In genomic region chr5:116018784-116019183, GRCm38 (mm10) we compare ENCODE assay signal across 10 mouse cellular contexts. TPM values are rescaled to one million over a fixed set of nuclear protein-coding genes. Genes with fewer than 3 reads are reported as not detected.
DNase-seq lines count a peak whose midpoint lies in the region; ATAC-seq and TF ChIP-seq lines count a peak whose summit lies in the region.
"Had no signal": no experiment of that assay in that cellular context is flagged by ENCODE, and none has a peak within 500 bp of the region (broad histone marks: within the 10 kb centered on the region; RNA-seq: fewer than 3 reads in every experiment).

No protein-coding gene starts in this region.

- no peaks in the 10 kb centered on the region for H3K9me3 ChIP-seq in lung, embryonic 14.5 days (ENCODE audit: low read depth, low read length)
- H3K9me3 ChIP-seq in intestine, embryonic 15.5 days: no peaks in the 10 kb centered on the region
- H3K9me3 ChIP-seq: embryonic facial prominence, embryonic 15.5 days had no signal

- no peaks in the 10 kb centered on the region for H3K4me1 ChIP-seq in lung, embryonic 14.5 days (ENCODE audit: insufficient read depth)
- H3K4me1 ChIP-seq in intestine, embryonic 15.5 days (replicated peaks): peaks cover 24% of the 10 kb centered on the region

- DNase-seq in lung, embryonic 14.5 days: no peak
- DNase-seq in lung, postnatal 14 days: no peak
- peak; percentile 80 for DNase-seq in kidney, postnatal 14 days
- DNase-seq in lung, postnatal 4 days: peak; percentile 42 to 48
- DNase-seq in right cerebral cortex, postnatal 14 days: no peak
- DNase-seq in layer of hippocampus, postnatal 36 days: no peak
- DNase-seq: cerebellum, adult 18-20 months; gastrocnemius, postnatal 10 days had no signal

- no peak for ATAC-seq in lung, embryonic 14.5 days (ENCODE audit: insufficient read depth)
- ATAC-seq in intestine, embryonic 15.5 days: 0 out of 2 replicates have a peak, but pooled peaks have one; percentile 31

- no peaks in the 10 kb centered on the region for H3K27me3 ChIP-seq in lung, embryonic 14.5 days (ENCODE audit: insufficient read depth, low read length)
- no peaks in the 10 kb centered on the region for H3K27me3 ChIP-seq in intestine, embryonic 15.5 days (replicated peaks)
- H3K27me3 ChIP-seq: embryonic facial prominence, embryonic 15.5 days had no signal

- WGBS in lung, embryonic 14.5 days: 70% methylated on average over 6 of the region's 6 CpGs
- 68% methylated on average over 6 of the region's 6 CpGs for WGBS in intestine, embryonic 15.5 days

- 0 out of 2 replicates have a peak, but pooled peaks have one; percentile 11 for TF ChIP-seq CTCF in lung, embryonic 14.5 days (IDR thresholded peaks at IDR 0.05; ENCODE audit: low read depth)

- peaks cover 85% of the 10 kb centered on the region for H3K36me3 ChIP-seq in lung, embryonic 14.5 days (ENCODE audit: insufficient read depth)
- H3K36me3 ChIP-seq in intestine, embryonic 15.5 days: peaks cover 54% of the 10 kb centered on the region

- no peak overlapping the region for H3K9ac ChIP-seq in lung, embryonic 14.5 days
- H3K9ac ChIP-seq in intestine, embryonic 15.5 days: no peak overlapping the region
- H3K9ac ChIP-seq: embryonic facial prominence, embryonic 15.5 days had no signal

- no peak overlapping the region for H3K4me2 ChIP-seq in lung, embryonic 14.5 days
- no peak overlapping the region for H3K4me2 ChIP-seq in intestine, embryonic 15.5 days (replicated peaks)
- H3K4me2 ChIP-seq: embryonic facial prominence, embryonic 15.5 days had no signal

- no peak overlapping the region for H3K27ac ChIP-seq in lung, embryonic 14.5 days (ENCODE audit: low read depth)
- H3K27ac ChIP-seq in intestine, embryonic 15.5 days: 0 out of 2 replicates have a peak overlapping the region, but pooled peaks have one; percentile 17
- H3K27ac ChIP-seq: embryonic facial prominence, embryonic 15.5 days had no signal

- no peak overlapping the region for H3K4me3 ChIP-seq in lung, embryonic 14.5 days (ENCODE audit: low read depth, low read length)
- H3K4me3 ChIP-seq in intestine, embryonic 15.5 days (replicated peaks): no peak overlapping the region
- H3K4me3 ChIP-seq: embryonic facial prominence, embryonic 15.5 days had no signal

RNA-seq across cellular contexts. Expression of gene Prkab1, which starts 5.5 kb away (rescaled TPM):
- 68.9 and 71.6 TPM in 2 replicates for polyA plus RNA-seq in lung, embryonic 14.5 days (2014; fragmentation: Nextera tagmentation; extraction: Ambion mirVana)
- 68.4 and 69.9 TPM in 2 replicates for polyA plus RNA-seq in intestine, embryonic 15.5 days (2015; fragmentation: Nextera tagmentation; extraction: Ambion mirVana)
- total RNA-seq in layer of hippocampus, postnatal 36 days (2021): 10 to 100 TPM; 16.4 to 17.5 TPM

Comparison
In these comparisons a context has a peak if more than half of its experiments do, and no peak if none do; other contexts are left out.
1. DNase-seq: peak in kidney, postnatal 14 days (single experiment) and lung, postnatal 4 days (2 of 2); none in lung, embryonic 14.5 days (single experiment), lung, postnatal 14 days (single experiment), right cerebral cortex, postnatal 14 days (single experiment) and layer of hippocampus, postnatal 36 days (0 of 2).